Mouse (Mus musculus): Measurements from ENCODE around the gene Apon.

- TF ChIP-seq CTCF (IDR thresholded peaks at IDR 0.05; ENCODE audit: low read depth, low read length) (no peak), TAL1 (conservative IDR thresholded peaks at IDR 0.05; ENCODE audit: low read depth, low read length) (no peak), POLR2AphosphoS5 (IDR thresholded peaks at IDR 0.05; ENCODE audit: insufficient replicate concordance, low read depth, low read length) (no peak)
These were observed 32.2 kb upstream of the Apon start for GRCm38 (mm10) chr10:128221533-128222286.
